Mouse (Mus musculus) bone marrow macrophage, adult 2 months (primary cell): ENCODE data around the gene Bora. TPM values are rescaled to one million over a fixed set of nuclear protein-coding genes. Genes with fewer than 3 reads are reported as not detected.
"Not testable (repeated sequence)": the region's sequence is repeated elsewhere in the genome, so short reads cannot be mapped to it uniquely, and the experiment has no call there.

Experiments used
- H3K27ac ChIP-seq: 2 replicates; pipeline ENCODE4 v1.5.1; 2012; ENCODE audit warnings: low read depth, low read length; ENCODE audit not compliant: insufficient read depth
- H3K4me1 ChIP-seq: 2 replicates; pipeline ENCODE4 v1.6.1; 2012; ENCODE audit warnings: low read length; ENCODE audit not compliant: control insufficient read depth, insufficient read depth
- H3K4me3 ChIP-seq: 2 replicates; pipeline ENCODE4 v1.5.1; 2012; ENCODE audit warnings: mild to moderate bottlenecking, low read length, moderate library complexity; ENCODE audit not compliant: insufficient read depth
- CTCF ChIP-seq: IDR thresholded peaks from 2 replicates; pipeline ENCODE4 v1.5.1; 2012; ENCODE audit warnings: low read depth, mild to moderate bottlenecking, low read length, moderate library complexity
- POLR2A ChIP-seq: IDR thresholded peaks from 2 replicates; pipeline ENCODE4 v1.6.1; 2012; ENCODE audit warnings: mild to moderate bottlenecking, low read depth, low read length, borderline replicate concordance
- polyA plus RNA-seq: library from polyadenylated mRNA; stranded (reverse); fragments of >200 nt; gene quantifications from 2 replicates; pipeline ENCODE4 v1.2.4, GENCODE M21; 2012; ENCODE audit not compliant: missing spikeins, insufficient read depth, insufficient read length

Bora gene
- 13.7 and 13.8 TPM in 2 replicates for polyA plus RNA-seq

GRCm38 (mm10) chr14:99046031-99046781 lies at the start of gene Bora, which contains the start of gene Mzt1:
Gene Bora, plus strand, starts transcription at chr14:99046222.
Gene Mzt1, minus strand, starts transcription at chr14:99046134.
- Histone ChIP-seq H3K4me3 (peak within 1 kb of the TSS; percentile 95), H3K27ac (peak within 1 kb of the TSS; percentile 73), H3K4me1 (peaks cover 22% of the 10 kb centered on the region)
- TF ChIP-seq CTCF (no peak), POLR2A (no peak)

- Histone ChIP-seq H3K4me1 (0 out of 2 replicates have a peak, but pooled peaks cover 4% of the 10 kb centered on the region), H3K4me3 (no peak overlapping the region), H3K27ac (no peak overlapping the region)
- TF ChIP-seq POLR2A (no peak), CTCF (no peak)
These were observed 35.6 kb upstream of the Bora start for GRCm38 (mm10) chr14:99010224-99010919.

- TF ChIP-seq CTCF = no peak
- TF ChIP-seq POLR2A = no peak
- Histone ChIP-seq H3K4me3 (no peak overlapping the region), H3K4me1 (0 out of 2 replicates have a peak, but pooled peaks cover 4% of the 10 kb centered on the region), H3K27ac (no peak overlapping the region)
These were observed 35.1 kb upstream of the Bora start for GRCm38 (mm10) chr14:99010920-99011313.

GRCm38 (mm10) chr14:99018691-99019090 lies 27.3 kb upstream of the Bora start:
- TF ChIP-seq POLR2A (no peak), CTCF (no peak)
- Histone ChIP-seq H3K4me3 (no peak overlapping the region), H3K4me1 (no peaks in the 10 kb centered on the region), H3K27ac (no peak overlapping the region)

GRCm38 (mm10) chr14:99019136-99019808 lies 26.8 kb upstream of the Bora start:
- Histone ChIP-seq H3K4me1 (no peaks in the 10 kb centered on the region), H3K27ac (no peak overlapping the region), H3K4me3 (no peak overlapping the region)
- TF ChIP-seq POLR2A = no peak
- no peak for TF ChIP-seq CTCF

- no peak for TF ChIP-seq POLR2A
- no peak for TF ChIP-seq CTCF
- Histone ChIP-seq H3K4me3 (no peak overlapping the region), H3K27ac (no peak overlapping the region), H3K4me1 (no peaks in the 10 kb centered on the region)
These were observed 23.5 kb upstream of the Bora start for GRCm38 (mm10) chr14:99022346-99023086.

- Histone ChIP-seq H3K4me1 (no peaks in the 10 kb centered on the region), H3K4me3 (no peak overlapping the region), H3K27ac (no peak overlapping the region)
- TF ChIP-seq CTCF (no peak), POLR2A (no peak)
These were observed 16.0 kb upstream of the Bora start for GRCm38 (mm10) chr14:99029987-99030386.

GRCm38 (mm10) chr14:99031337-99031873 lies 14.6 kb upstream of the Bora start:
- TF ChIP-seq POLR2A = no peak
- TF ChIP-seq CTCF = no peak

GRCm38 (mm10) chr14:99032596-99032995 lies 13.4 kb upstream of the Bora start:
- Histone ChIP-seq H3K27ac (no peak overlapping the region), H3K4me3 (no peak overlapping the region), H3K4me1 (peaks cover 5% of the 10 kb centered on the region)
- no peak for TF ChIP-seq POLR2A
- TF ChIP-seq CTCF = no peak

More at GRCm38 (mm10) chr14:99031337-99031873, 14.6 kb upstream of the Bora start:
- H3K4me3 ChIP-seq = no peak overlapping the region
- no peak overlapping the region for H3K27ac ChIP-seq
- H3K4me1 ChIP-seq = peaks cover 4% of the 10 kb centered on the region

GRCm38 (mm10) chr14:99034851-99035250 lies 11.2 kb upstream of the Bora start:
- peaks cover 11% of the 10 kb centered on the region for H3K4me1 ChIP-seq
- H3K27ac ChIP-seq, H3K4me3 ChIP-seq: not testable (repeated sequence)
